Mouse (Mus musculus): ENCODE data around the gene Brd2. TPM values are rescaled to one million over a fixed set of nuclear protein-coding genes. Genes with fewer than 3 reads are reported as not detected.

The Brd2 gene
- 197 TPM for polyA plus RNA-seq (2014; fragmentation: Illumina TruSeq; extraction: RNeasy Lipid Tissue Mini Kit (QIAGEN cat#74804); ENCODE audit: low replicate concordance)

DNA sequence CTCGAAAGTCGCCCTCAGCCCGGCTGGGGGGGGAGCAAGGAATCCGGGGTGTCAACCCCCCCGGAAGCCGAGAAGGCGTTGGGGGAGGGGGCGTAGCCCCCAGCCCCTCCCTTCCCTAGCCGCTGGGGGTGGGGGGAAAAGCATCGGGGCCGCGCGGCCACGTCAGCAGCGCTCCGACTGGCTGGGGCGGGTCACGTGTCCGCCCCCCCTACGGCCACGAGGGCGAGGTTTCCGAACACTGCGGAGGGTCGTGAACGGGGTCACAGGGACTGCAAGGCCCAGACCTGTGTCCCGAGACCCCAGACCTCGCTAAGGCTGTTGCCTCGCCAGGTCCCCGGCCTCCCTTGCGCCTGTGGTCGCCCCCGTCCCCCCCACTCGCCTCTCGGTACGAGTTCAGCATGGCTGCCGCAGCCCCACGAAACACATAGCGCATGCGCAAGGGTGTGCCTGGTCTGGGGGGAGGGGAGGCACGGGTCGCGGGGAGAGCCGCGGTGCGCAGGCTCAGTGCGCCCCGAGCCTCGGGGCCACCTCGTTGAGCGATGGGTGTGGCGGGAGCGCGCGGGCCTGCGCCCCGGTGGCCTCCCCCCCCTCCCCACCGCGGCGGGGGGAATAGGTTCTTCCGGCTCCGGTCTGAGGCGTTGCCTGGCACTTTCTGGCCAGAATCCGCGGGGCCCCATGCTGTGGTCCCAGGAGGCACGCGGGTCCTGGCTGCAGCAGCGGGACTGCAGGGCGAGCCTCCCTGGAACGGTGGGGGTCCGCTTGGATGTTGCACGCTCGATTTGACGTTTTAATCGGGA, at the start of gene Brd2:
Gene Brd2 (minus strand): TSS at position 447 of the 797 bp plus-strand sequence.

DNA sequence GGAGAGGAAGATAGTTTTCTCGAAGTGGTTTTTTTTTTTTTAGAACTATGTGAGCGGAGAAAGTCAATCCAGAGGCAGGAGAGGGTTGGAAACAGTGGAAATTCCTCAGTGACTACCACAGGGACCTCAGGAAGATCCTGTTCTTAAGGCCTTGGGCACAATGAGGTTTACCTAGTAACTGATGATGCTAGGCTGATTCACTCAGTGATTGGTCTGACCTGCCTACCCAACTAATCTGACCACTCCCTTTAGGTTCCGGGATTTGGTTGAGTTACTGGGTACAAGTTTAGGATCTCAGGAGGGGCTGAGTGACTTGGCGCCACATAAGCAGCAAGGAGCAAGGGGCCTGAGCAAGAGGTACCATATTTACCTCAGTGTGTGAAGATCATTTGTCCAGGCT, 30.5 kb upstream of the Brd2 start, which contains the start of gene H2-DMb1:
Gene H2-DMb1 (plus strand): TSS at position 150 of the 400 bp plus-strand sequence.

DNA sequence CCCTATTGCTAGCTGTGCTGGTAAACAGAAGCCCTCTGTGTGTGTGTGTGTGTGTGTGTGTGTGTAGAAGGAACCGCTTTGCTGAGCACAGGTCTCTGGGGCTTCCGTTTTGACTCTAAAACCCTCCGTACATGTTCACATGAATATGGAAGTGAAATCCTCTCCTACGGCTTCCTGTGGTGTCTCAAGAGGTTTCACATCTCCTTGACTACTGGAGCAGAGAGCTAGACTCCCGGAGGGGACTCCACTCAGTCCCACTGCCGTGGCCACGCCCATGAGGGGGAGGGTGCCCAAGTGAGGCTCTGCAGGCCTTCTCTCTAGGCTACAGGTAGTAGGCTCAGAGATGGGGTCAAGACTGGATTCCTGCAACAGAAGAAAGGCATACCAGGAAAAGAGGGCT, 20.6 kb upstream of the Brd2 start, which contains the start of gene H2-DMb2:
Gene H2-DMb2 (plus strand): TSS at position 275 of the 400 bp plus-strand sequence.

DNA sequence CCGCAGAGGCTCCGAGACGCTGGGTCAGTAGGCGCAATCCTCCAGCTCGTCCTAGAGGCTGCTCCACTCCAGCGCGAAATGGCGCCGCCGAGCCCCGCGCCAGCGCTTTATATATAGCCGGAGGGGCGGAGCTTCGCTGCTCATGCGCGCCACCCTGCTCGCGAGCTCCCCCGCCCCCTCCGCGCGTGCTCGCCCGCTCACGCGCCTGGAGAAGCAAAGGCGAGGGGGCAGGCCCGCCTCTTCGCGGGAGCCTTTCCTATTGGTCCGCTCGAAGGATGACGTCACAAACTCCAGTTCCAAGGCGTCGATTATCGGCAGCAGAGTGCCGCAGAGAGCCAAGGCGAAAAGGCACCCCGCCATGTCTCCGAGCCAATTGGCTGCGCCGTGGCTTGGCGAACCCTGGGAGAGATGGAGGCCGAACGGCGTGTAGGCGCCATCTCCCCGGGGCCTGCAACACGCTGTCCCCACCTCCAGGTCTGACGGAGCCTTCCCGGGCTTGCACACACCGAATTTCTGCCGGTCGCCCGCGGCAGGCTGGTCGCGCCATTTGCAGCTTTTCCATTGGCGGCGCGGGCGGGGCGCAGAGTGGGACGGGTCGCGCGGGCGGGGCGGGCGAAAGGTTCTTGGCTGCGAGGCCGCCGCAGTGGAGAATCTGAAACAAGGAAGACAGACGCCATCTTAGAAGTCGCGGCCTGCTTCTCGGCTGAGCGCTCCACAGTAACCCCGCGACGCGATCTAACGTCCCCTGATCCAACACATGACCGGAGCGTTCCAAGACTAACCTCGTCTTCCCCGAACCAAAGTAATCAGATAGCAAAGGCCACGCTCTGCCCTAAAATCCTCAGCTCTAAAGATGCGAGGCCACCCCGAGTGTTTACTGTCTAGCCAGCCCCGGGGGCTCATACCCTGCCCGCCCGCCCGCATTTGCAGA, 2.9 kb downstream of the Brd2 start, which contains the start of gene H2-DMa:
Gene H2-DMa (plus strand): TSS at position 293 of the 931 bp plus-strand sequence.

DNA sequence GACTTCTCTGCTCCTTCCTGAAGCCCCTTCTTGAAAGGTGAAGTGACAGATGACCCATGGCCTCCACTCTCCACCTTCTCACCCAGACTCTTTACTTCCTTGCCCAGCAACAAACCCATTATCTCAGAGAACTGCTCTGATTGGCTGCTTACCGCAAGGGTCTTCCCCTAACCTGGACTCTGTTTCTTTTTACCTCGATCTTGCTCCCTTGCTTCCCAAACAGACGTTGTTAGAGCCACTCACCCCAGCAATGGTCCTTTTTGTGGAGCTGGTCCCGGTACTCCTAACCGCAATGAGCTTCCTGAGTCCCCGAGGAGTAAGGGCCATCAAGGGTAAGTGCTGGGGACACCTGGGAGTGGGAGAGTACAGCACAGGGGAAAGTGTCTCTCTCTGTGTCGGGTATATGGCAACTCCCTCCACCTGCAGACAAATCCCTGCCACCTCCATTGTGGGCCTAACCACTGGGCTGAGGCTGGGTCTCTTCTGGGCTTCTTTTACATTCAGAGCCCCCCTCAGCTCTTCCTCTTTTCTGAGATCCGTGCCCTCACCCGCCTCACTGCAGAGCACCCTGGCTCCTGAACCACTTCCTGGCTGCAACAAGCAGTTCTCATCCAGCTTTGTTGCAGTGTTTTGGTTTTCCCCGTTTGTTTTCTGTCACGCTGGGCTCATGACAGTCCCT, 30.1 kb downstream of the Brd2 start, which contains the start of gene H2-Oa:
Gene H2-Oa (plus strand): TSS at position 144 of the 679 bp plus-strand sequence.

Other genes starting within 250 kb of the Brd2 start
- not detected for gene Gm7029, start 248.8 kb downstream of the Brd2 start, polyA plus RNA-seq (2014; fragmentation: Illumina TruSeq; extraction: RNeasy Lipid Tissue Mini Kit (QIAGEN cat#74804); ENCODE audit: low replicate concordance)
- gene Kifc1, start 232.0 kb downstream of the Brd2 start, polyA plus RNA-seq (2014; fragmentation: Illumina TruSeq; extraction: RNeasy Lipid Tissue Mini Kit (QIAGEN cat#74804); ENCODE audit: low replicate concordance), result 2.4 TPM
- not detected for gene Platr17, start 217.5 kb downstream of the Brd2 start, polyA plus RNA-seq (2014; fragmentation: Illumina TruSeq; extraction: RNeasy Lipid Tissue Mini Kit (QIAGEN cat#74804); ENCODE audit: low replicate concordance)
- gene Daxx, start 213.2 kb downstream of the Brd2 start, polyA plus RNA-seq (2014; fragmentation: Illumina TruSeq; extraction: RNeasy Lipid Tissue Mini Kit (QIAGEN cat#74804); ENCODE audit: low replicate concordance), result 2.6 TPM
- 57.9 TPM for gene Tapbp, start 206.7 kb downstream of the Brd2 start, polyA plus RNA-seq (2014; fragmentation: Illumina TruSeq; extraction: RNeasy Lipid Tissue Mini Kit (QIAGEN cat#74804); ENCODE audit: low replicate concordance)
- gene Zbtb22, start 206.7 kb downstream of the Brd2 start, polyA plus RNA-seq (2014; fragmentation: Illumina TruSeq; extraction: RNeasy Lipid Tissue Mini Kit (QIAGEN cat#74804); ENCODE audit: low replicate concordance), result 0.78 TPM
- 2.2 TPM for gene Rgl2, start 193.1 kb downstream of the Brd2 start, polyA plus RNA-seq (2014; fragmentation: Illumina TruSeq; extraction: RNeasy Lipid Tissue Mini Kit (QIAGEN cat#74804); ENCODE audit: low replicate concordance)
- gene Pfdn6, start 182.3 kb downstream of the Brd2 start, polyA plus RNA-seq (2014; fragmentation: Illumina TruSeq; extraction: RNeasy Lipid Tissue Mini Kit (QIAGEN cat#74804); ENCODE audit: low replicate concordance), result 6.7 TPM
- 0.26 TPM for gene Wdr46, start 182.0 kb downstream of the Brd2 start, polyA plus RNA-seq (2014; fragmentation: Illumina TruSeq; extraction: RNeasy Lipid Tissue Mini Kit (QIAGEN cat#74804); ENCODE audit: low replicate concordance)
- gene B3galt4, start 171.1 kb downstream of the Brd2 start, polyA plus RNA-seq (2014; fragmentation: Illumina TruSeq; extraction: RNeasy Lipid Tissue Mini Kit (QIAGEN cat#74804); ENCODE audit: low replicate concordance), result not detected
- gene Vps52, start 166.8 kb downstream of the Brd2 start, polyA plus RNA-seq (2014; fragmentation: Illumina TruSeq; extraction: RNeasy Lipid Tissue Mini Kit (QIAGEN cat#74804); ENCODE audit: low replicate concordance), result 2.0 TPM
- gene Rps18, start 166.6 kb downstream of the Brd2 start, polyA plus RNA-seq (2014; fragmentation: Illumina TruSeq; extraction: RNeasy Lipid Tissue Mini Kit (QIAGEN cat#74804); ENCODE audit: low replicate concordance), result 6.8 TPM
- gene H2-K1, start 122.3 kb downstream of the Brd2 start, polyA plus RNA-seq (2014; fragmentation: Illumina TruSeq; extraction: RNeasy Lipid Tissue Mini Kit (QIAGEN cat#74804); ENCODE audit: low replicate concordance), result 431 TPM
- gene Ring1, start 98.0 kb downstream of the Brd2 start, polyA plus RNA-seq (2014; fragmentation: Illumina TruSeq; extraction: RNeasy Lipid Tissue Mini Kit (QIAGEN cat#74804); ENCODE audit: low replicate concordance), result 0.74 TPM
- not detected for gene H2-Ke6, start 94.6 kb downstream of the Brd2 start, polyA plus RNA-seq (2014; fragmentation: Illumina TruSeq; extraction: RNeasy Lipid Tissue Mini Kit (QIAGEN cat#74804); ENCODE audit: low replicate concordance)
- 0.48 TPM for gene Slc39a7, start 91.0 kb downstream of the Brd2 start, polyA plus RNA-seq (2014; fragmentation: Illumina TruSeq; extraction: RNeasy Lipid Tissue Mini Kit (QIAGEN cat#74804); ENCODE audit: low replicate concordance)
- 0.22 TPM for gene Rxrb, start 90.8 kb downstream of the Brd2 start, polyA plus RNA-seq (2014; fragmentation: Illumina TruSeq; extraction: RNeasy Lipid Tissue Mini Kit (QIAGEN cat#74804); ENCODE audit: low replicate concordance)
- gene Col11a2, start 83.2 kb downstream of the Brd2 start, polyA plus RNA-seq (2014; fragmentation: Illumina TruSeq; extraction: RNeasy Lipid Tissue Mini Kit (QIAGEN cat#74804); ENCODE audit: low replicate concordance), result not detected
- gene H2-Oa, start 30.3 kb downstream of the Brd2 start, polyA plus RNA-seq (2014; fragmentation: Illumina TruSeq; extraction: RNeasy Lipid Tissue Mini Kit (QIAGEN cat#74804); ENCODE audit: low replicate concordance), result not detected
- gene H2-DMa, start 3.1 kb downstream of the Brd2 start, polyA plus RNA-seq (2014; fragmentation: Illumina TruSeq; extraction: RNeasy Lipid Tissue Mini Kit (QIAGEN cat#74804); ENCODE audit: low replicate concordance), result 1.6 TPM
- gene H2-DMb2, start 20.7 kb upstream of the Brd2 start, polyA plus RNA-seq (2014; fragmentation: Illumina TruSeq; extraction: RNeasy Lipid Tissue Mini Kit (QIAGEN cat#74804); ENCODE audit: low replicate concordance), result 1.5 TPM
- 12.1 TPM for gene H2-DMb1, start 30.4 kb upstream of the Brd2 start, polyA plus RNA-seq (2014; fragmentation: Illumina TruSeq; extraction: RNeasy Lipid Tissue Mini Kit (QIAGEN cat#74804); ENCODE audit: low replicate concordance)
- gene Tap1, start 64.9 kb upstream of the Brd2 start, polyA plus RNA-seq (2014; fragmentation: Illumina TruSeq; extraction: RNeasy Lipid Tissue Mini Kit (QIAGEN cat#74804); ENCODE audit: low replicate concordance), result 5.6 TPM
- gene Psmb9, start 65.1 kb upstream of the Brd2 start, polyA plus RNA-seq (2014; fragmentation: Illumina TruSeq; extraction: RNeasy Lipid Tissue Mini Kit (QIAGEN cat#74804); ENCODE audit: low replicate concordance), result 5.8 TPM
- 7.2 TPM for gene Psmb8, start 75.1 kb upstream of the Brd2 start, polyA plus RNA-seq (2014; fragmentation: Illumina TruSeq; extraction: RNeasy Lipid Tissue Mini Kit (QIAGEN cat#74804); ENCODE audit: low replicate concordance)
- gene Tap2, start 80.9 kb upstream of the Brd2 start, polyA plus RNA-seq (2014; fragmentation: Illumina TruSeq; extraction: RNeasy Lipid Tissue Mini Kit (QIAGEN cat#74804); ENCODE audit: low replicate concordance), result not detected
- gene H2-Ob, start 116.3 kb upstream of the Brd2 start, polyA plus RNA-seq (2014; fragmentation: Illumina TruSeq; extraction: RNeasy Lipid Tissue Mini Kit (QIAGEN cat#74804); ENCODE audit: low replicate concordance), result 13.2 TPM
- 39.7 TPM for gene H2-Ab1, start 135.1 kb upstream of the Brd2 start, polyA plus RNA-seq (2014; fragmentation: Illumina TruSeq; extraction: RNeasy Lipid Tissue Mini Kit (QIAGEN cat#74804); ENCODE audit: low replicate concordance)
- gene H2-Aa, start 165.2 kb upstream of the Brd2 start, polyA plus RNA-seq (2014; fragmentation: Illumina TruSeq; extraction: RNeasy Lipid Tissue Mini Kit (QIAGEN cat#74804); ENCODE audit: low replicate concordance), result 122 TPM
- gene H2-Eb1, start 183.2 kb upstream of the Brd2 start, polyA plus RNA-seq (2014; fragmentation: Illumina TruSeq; extraction: RNeasy Lipid Tissue Mini Kit (QIAGEN cat#74804); ENCODE audit: low replicate concordance), result 5.2 TPM
- gene H2-Eb2, start 203.0 kb upstream of the Brd2 start, polyA plus RNA-seq (2014; fragmentation: Illumina TruSeq; extraction: RNeasy Lipid Tissue Mini Kit (QIAGEN cat#74804); ENCODE audit: low replicate concordance), result 2.7 TPM
- 76.7 TPM for gene Btnl2, start 232.2 kb upstream of the Brd2 start, polyA plus RNA-seq (2014; fragmentation: Illumina TruSeq; extraction: RNeasy Lipid Tissue Mini Kit (QIAGEN cat#74804); ENCODE audit: low replicate concordance)